24 mouse cellular contexts compared by ENCODE assay signal in the genomic region with DNA sequence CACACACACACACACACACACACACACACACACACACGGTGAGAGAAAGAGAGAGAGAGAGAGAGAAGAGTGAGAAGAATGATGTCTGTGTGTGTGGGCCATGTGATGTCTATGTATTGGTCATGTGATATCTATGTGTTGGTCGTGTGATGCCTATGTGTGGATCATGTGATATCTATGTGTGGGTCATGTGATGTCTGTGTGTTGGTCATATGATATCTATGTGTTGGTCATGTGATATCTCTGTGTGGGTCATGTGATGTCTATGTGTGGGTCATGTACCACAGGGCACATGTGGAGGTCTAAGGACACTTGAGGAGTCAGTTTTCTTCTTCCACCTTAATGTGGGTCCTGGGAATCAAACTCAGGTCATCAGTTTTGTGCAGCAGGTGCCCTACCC. TPM values are rescaled to one million over a fixed set of nuclear protein-coding genes. Genes with fewer than 3 reads are reported as not detected.
DNase-seq lines count a peak whose midpoint lies in the region; ATAC-seq and TF ChIP-seq lines count a peak whose summit lies in the region.
"Had no signal": no experiment of that assay in that cellular context is flagged by ENCODE, and none has a peak within 500 bp of the region (broad histone marks: within the 10 kb centered on the region; RNA-seq: fewer than 3 reads in every experiment).

No protein-coding gene starts in this region.

- TF ChIP-seq EP300 in CH12.LX (IDR thresholded peaks at IDR 0.05; ENCODE audit: low read length) = no peak
- TF ChIP-seq EP300 in MEL (IDR thresholded peaks at IDR 0.05; ENCODE audit: low read depth in 1 of 2, low read length in 2 of 2) = no peak

- H3K79me2 ChIP-seq in C2C12 (ENCODE audit: control insufficient read depth, insufficient read depth) (no peaks in the 10 kb centered on the region), CH12.LX (replicated peaks; ENCODE audit: control insufficient read depth, extremely low read depth, insufficient read depth, poor library complexity, severe bottlenecking) (no peaks in the 10 kb centered on the region), MEL (ENCODE audit: control insufficient read depth, insufficient read depth, low read length, poor library complexity) (no peaks in the 10 kb centered on the region), myocyte (ENCODE audit: control insufficient read depth, insufficient read depth) (no peaks in the 10 kb centered on the region)

- intact Hi-C loops in heart, postnatal 25 days (cut with DNase I) = no loop called here

- DNase-seq in CH12.LX (ENCODE audit: extremely low read depth) (no peak), MEL (ENCODE audit: low read depth, low spot score) (no peak)
- DNase-seq in layer of hippocampus, postnatal 14 days (ENCODE audit: low spot score in 2 of 2) = no peak
- DNase-seq in lung, postnatal 36 days = no peak
- no peak for DNase-seq in heart, postnatal 25 days (ENCODE audit: low spot score)
- DNase-seq: adrenal gland, adult 2 months; adrenal gland, adult 8-10 months; adrenal gland, postnatal 10 days; adrenal gland, postnatal 14 days; adrenal gland, postnatal 25 days; adrenal gland, postnatal 36 days; B cell, adult 2 months; cerebellum, adult 11 months; cerebellum, adult 11-12 months; cerebellum, adult 18-20 months; cerebellum, adult 2 months; cerebellum, adult 8-10 months had no signal

- H3K27ac ChIP-seq in CH12.LX (ENCODE audit: insufficient read depth, low read depth) = no peak overlapping the region
- H3K27ac ChIP-seq in MEL (ENCODE audit: control insufficient read depth, low read depth, low read length) = no peak overlapping the region
- H3K27ac ChIP-seq in forebrain, embryonic 16.5 days (ENCODE audit: low read length) = no peak overlapping the region

- H3ac ChIP-seq in C2C12 (ENCODE audit: control insufficient read depth, insufficient read length, low read depth) = no peak overlapping the region
- H3ac ChIP-seq in myocyte (ENCODE audit: control insufficient read depth, insufficient read length) = no peak overlapping the region

- TF ChIP-seq POLR2A in CH12.LX (IDR thresholded peaks at IDR 0.05; ENCODE audit: low read depth, low read length) (no peak), MEL (IDR thresholded peaks at IDR 0.05; ENCODE audit: control insufficient read depth in 1 of 2, insufficient read depth in 1 of 2, low read depth in 1 of 2, low read length in 2 of 2, poor library complexity in 1 of 2) (no peak), myocyte (IDR thresholded peaks at IDR 0.05; ENCODE audit: insufficient read length, low read depth) (no peak)

- H3K9me3 ChIP-seq in CH12.LX (replicated peaks; ENCODE audit: low read length) = no peaks in the 10 kb centered on the region
- H3K9me3 ChIP-seq in MEL (replicated peaks; ENCODE audit: insufficient read depth, low read length) = no peaks in the 10 kb centered on the region
- H3K9me3 ChIP-seq in forebrain, embryonic 16.5 days (ENCODE audit: control insufficient read depth, low read length) = no peaks in the 10 kb centered on the region

- no peak overlapping the region for H3K9ac ChIP-seq in CH12.LX (ENCODE audit: insufficient read depth, low read depth)
- no peak overlapping the region for H3K9ac ChIP-seq in MEL (ENCODE audit: control insufficient read depth, low read depth, low read length, poor library complexity, severe bottlenecking)
- H3K9ac ChIP-seq in forebrain, embryonic 16.5 days (replicated peaks; ENCODE audit: low read depth, low read length) = no peak overlapping the region

- TF ChIP-seq RAD21 in CH12.LX (IDR thresholded peaks at IDR 0.05; ENCODE audit: low read depth, low read length) (no peak), MEL (IDR thresholded peaks at IDR 0.05; ENCODE audit: low read depth, low read length) (no peak)

- dilution Hi-C loops in CH12.LX (cut with MboI; ENCODE audit: extremely low pct_ligation_motif_present, extremely low pct_unique_long_range_greater_than_20kb, low sequenced_read_pairs) = no loop called here

- in situ Hi-C loops in CH12.LX (cut with MboI; ENCODE audit: low pct_ligation_motif_present, low pct_unique_long_range_greater_than_20kb, low sequenced_read_pairs) = no loop called here

- TF ChIP-seq CTCF in C2C12 (IDR thresholded peaks at IDR 0.05; ENCODE audit: control insufficient read depth, insufficient read depth, insufficient read length) = no peak
- no peak for TF ChIP-seq CTCF in CH12.LX (conservative IDR thresholded peaks at IDR 0.05 in 1 of 2, IDR thresholded peaks at IDR 0.05 in 1 of 2; ENCODE audit: low read depth in 2 of 2, low read length in 2 of 2)
- TF ChIP-seq CTCF in MEL (IDR thresholded peaks at IDR 0.05 in 2 of 3, conservative IDR thresholded peaks at IDR 0.05 in 1 of 3; ENCODE audit: control insufficient read depth in 1 of 3, insufficient read depth in 1 of 3, low read depth in 2 of 3, low read length in 3 of 3, poor library complexity in 1 of 3, severe bottlenecking in 1 of 3) = no peak

- 87% methylated on average over 2 of the region's 2 CpGs for WGBS in forebrain, embryonic 16.5 days

- H3K27me3 ChIP-seq in C2C12 (ENCODE audit: control insufficient read depth, insufficient read depth, insufficient read length) (no peaks in the 10 kb centered on the region), CH12.LX (replicated peaks) (peaks cover 72% of the 10 kb centered on the region), MEL (ENCODE audit: control insufficient read depth in 1 of 2, insufficient read depth in 2 of 2, low read length in 2 of 2) (0 out of 4 replicates have a peak, but pooled peaks cover 0 to 1% of the 10 kb centered on the region in 2 experiments), myocyte (ENCODE audit: control insufficient read depth, insufficient read depth, insufficient read length) (no peaks in the 10 kb centered on the region)
- H3K27me3 ChIP-seq in forebrain, embryonic 16.5 days (replicated peaks; ENCODE audit: control insufficient read depth, insufficient read depth, low read length) = no peaks in the 10 kb centered on the region
- H3K27me3 ChIP-seq: Patski had no signal

- no peaks in the 10 kb centered on the region for H3K36me3 ChIP-seq in C2C12 (ENCODE audit: control insufficient read depth, insufficient read depth)
- no peaks in the 10 kb centered on the region for H3K36me3 ChIP-seq in CH12.LX (replicated peaks in 1 of 2; ENCODE audit: control insufficient read depth in 1 of 2, insufficient read depth in 1 of 2, low read length in 1 of 2)
- H3K36me3 ChIP-seq in MEL (ENCODE audit: control insufficient read depth in 1 of 2, insufficient read depth in 2 of 2, low read length in 2 of 2) = no peaks in the 10 kb centered on the region
- H3K36me3 ChIP-seq in myocyte (ENCODE audit: control insufficient read depth, insufficient read depth) = no peaks in the 10 kb centered on the region
- no peaks in the 10 kb centered on the region for H3K36me3 ChIP-seq in forebrain, embryonic 16.5 days (ENCODE audit: control insufficient read depth, insufficient read depth)
- H3K36me3 ChIP-seq: G1E had no signal

- H3K4me2 ChIP-seq in CH12.LX (ENCODE audit: insufficient read depth, low read depth, poor library complexity, severe bottlenecking) = no peak overlapping the region
- no peak overlapping the region for H3K4me2 ChIP-seq in myocyte (ENCODE audit: low read depth)
- H3K4me2 ChIP-seq in forebrain, embryonic 16.5 days (ENCODE audit: low read length) = no peak overlapping the region

- H3K4me3 ChIP-seq in C2C12 (ENCODE audit: insufficient read depth, poor library complexity, severe bottlenecking) = no peak overlapping the region
- no peak overlapping the region for H3K4me3 ChIP-seq in CH12.LX (replicated peaks in 1 of 3; ENCODE audit: low read depth in 2 of 3, low read length in 2 of 3, poor library complexity in 1 of 3)
- no peak overlapping the region for H3K4me3 ChIP-seq in MEL (ENCODE audit: control insufficient read depth in 1 of 2, insufficient read depth in 1 of 2, low read depth in 2 of 2, low read length in 2 of 2)
- H3K4me3 ChIP-seq in myocyte = no peak overlapping the region
- H3K4me3 ChIP-seq in forebrain, embryonic 16.5 days (replicated peaks; ENCODE audit: low read length) = no peak overlapping the region

- no peaks in the 10 kb centered on the region for H3K79me3 ChIP-seq in C2C12 (ENCODE audit: low read depth)

- no peak for ATAC-seq in forebrain, embryonic 16.5 days
- ATAC-seq: activated CD4-positive, CD25-positive, alpha-beta regulatory T cell, adult 4 months; CD4-positive, CD25-positive, alpha-beta regulatory T cell, adult 4 months; Patski had no signal

- H3K4me1 ChIP-seq in CH12.LX (ENCODE audit: control insufficient read depth in 1 of 2, insufficient read depth in 2 of 2) (peaks cover 3 to 4% of the 10 kb centered on the region in 2 experiments; a peak in 2 of 4 replicates), MEL (ENCODE audit: control insufficient read depth in 1 of 2, insufficient read depth in 2 of 2, low read length in 2 of 2) (no peaks in the 10 kb centered on the region)
- peaks cover 9% of the 10 kb centered on the region for H3K4me1 ChIP-seq in forebrain, embryonic 16.5 days (replicated peaks; ENCODE audit: control insufficient read depth, insufficient read depth, low read length)

TF ChIP-seq in C2C12, 6 proteins besides CTCF, POLR2A, EP300 and RAD21:
- peak; percentile 33 for TF ChIP-seq USF1 (IDR thresholded peaks at IDR 0.05; ENCODE audit: low read depth)
- no peak for TF ChIP-seq MYOD1 (IDR thresholded peaks at IDR 0.05; ENCODE audit: control insufficient read depth, insufficient read length, low read depth)

TF ChIP-seq in CH12.LX, 34 proteins besides CTCF, POLR2A, EP300 and RAD21 (continues in another document):
- TF ChIP-seq USF2 (conservative IDR thresholded peaks at IDR 0.05; ENCODE audit: low read depth, low read length) (peak; percentile 54; the same call in 1 of the 2 replicates), HCFC1 (IDR thresholded peaks at IDR 0.05; ENCODE audit: low read depth, low read length) (no peak)

TF ChIP-seq in MEL, 35 proteins besides CTCF, POLR2A, EP300 and RAD21 (continues in another document):
- TF ChIP-seq CHD2 (IDR thresholded peaks at IDR 0.05; ENCODE audit: low read length) (no peak), ZKSCAN1 (IDR thresholded peaks at IDR 0.05; ENCODE audit: low read depth, low read length) (no peak), NELFE (IDR thresholded peaks at IDR 0.05; ENCODE audit: low read depth, low read length) (no peak)

TF ChIP-seq in myocyte, 11 proteins besides CTCF, POLR2A, EP300 and RAD21:
- no peak for TF ChIP-seq CEBPB (IDR thresholded peaks at IDR 0.05; ENCODE audit: insufficient read depth, poor library complexity, severe bottlenecking)
- peak; percentile 33 for TF ChIP-seq USF1 (IDR thresholded peaks at IDR 0.05; ENCODE audit: low read depth)

RNA-seq across cellular contexts. Expression of gene Vwf, which starts 33.3 kb away (rescaled TPM):
- 0.04 TPM for polyA plus RNA-seq in C2C12 (2012; fragmentation: generic; extraction: Trizol)
- total RNA-seq in CH12.LX (2012; rRNA removed) = not detected in 2 replicates
- total RNA-seq in CH12.LX (2014; rRNA removed) = not detected in 2 replicates
- not detected in 2 replicates for polyA plus RNA-seq in CH12.LX (2012; ENCODE audit: insufficient read length, low read depth)
- total RNA-seq in MEL (2012; rRNA removed) = 0.13 and 0.42 TPM in 2 replicates
- under 1 TPM in 1 of 2 experiments, not detected in 1; 0.29 TPM for polyA plus RNA-seq in MEL (2012; ENCODE audit: insufficient read depth in 1 of 2, insufficient read length in 2 of 2, low read depth in 1 of 2, low replicate concordance in 2 of 2, missing spikeins in 1 of 2)
- polyA plus RNA-seq in myocyte (2012; fragmentation: generic; extraction: Trizol) = 1.2 TPM
- total RNA-seq in layer of hippocampus, postnatal 14 days (2021) = 10 to 100 TPM; 29.1 to 32.8 TPM
- 6.3 and 9.8 TPM in 2 replicates for polyA plus RNA-seq in forebrain, embryonic 16.5 days (2015; fragmentation: Nextera tagmentation; extraction: Ambion mirVana)
- 100 to 1,000 TPM; 104 to 114 TPM for total RNA-seq in heart, postnatal 25 days (2021)
- polyA plus RNA-seq: CD4-positive, CD25-positive, alpha-beta regulatory T cell, adult 4 months had no signal
